Mouse (Mus musculus): Measurements from ENCODE around the gene Col6a4.

GRCm38 (mm10) chr9:106129072-106129471 is 32.5 kb upstream of the Col6a4 start:
- TF ChIP-seq GATA1 (IDR thresholded peaks at IDR 0.05; ENCODE audit: borderline replicate concordance, low read length) (no peak), FLI1 (IDR thresholded peaks at IDR 0.05; ENCODE audit: low read length) (no peak)

All from megakaryocyte, embryonic 14.5 days (primary cell).